In the genomic region with DNA sequence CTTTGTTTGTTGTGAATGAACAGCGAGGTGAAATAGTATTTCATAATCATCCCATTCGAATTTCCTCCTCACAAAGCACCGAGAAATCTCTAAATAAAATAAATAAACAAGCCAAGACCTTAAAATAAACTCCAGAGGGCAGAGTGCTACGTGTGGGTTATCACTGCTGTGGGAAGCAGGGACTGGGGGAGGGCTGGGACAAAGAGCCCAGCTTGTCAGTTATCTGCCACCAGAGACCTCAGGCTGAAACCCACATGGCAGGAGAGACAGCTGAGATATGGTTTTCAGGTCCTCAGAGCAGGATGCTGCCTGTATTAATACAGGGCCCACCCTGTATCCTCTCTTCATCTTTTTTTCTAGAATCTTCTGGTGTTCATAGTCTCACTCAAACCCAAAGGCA, we compare ENCODE assay signal across 28 mouse cellular contexts. TPM values are rescaled to one million over a fixed set of nuclear protein-coding genes. Genes with fewer than 3 reads are reported as not detected.
DNase-seq lines count a peak whose midpoint lies in the region; ATAC-seq and TF ChIP-seq lines count a peak whose summit lies in the region.
"Had no signal": no experiment of that assay in that cellular context is flagged by ENCODE, and none has a peak within 500 bp of the region (broad histone marks: within the 10 kb centered on the region; RNA-seq: fewer than 3 reads in every experiment).

No protein-coding gene starts in this region.

- no peak for ATAC-seq in heart, embryonic 14.5 days (ENCODE audit: insufficient number of reproducible peaks, insufficient read depth, low FRiP score, low read depth)
- ATAC-seq in heart, postnatal 0 days (ENCODE audit: insufficient read depth, low read depth) = no peak; the same call in 1 of the 2 replicates
- ATAC-seq in heart, embryonic 11.5 days (replicated peaks; ENCODE audit: insufficient number of reproducible peaks, low FRiP score, low TSS enrichment) = no peak
- ATAC-seq in megakaryocyte-erythroid progenitor cell, adult 5-6 weeks (replicated peaks; ENCODE audit: low FRiP score, low TSS enrichment, poor library complexity, severe bottlenecking) = peak; percentile 50; the same call in 1 of the 2 replicates
- ATAC-seq: forebrain, embryonic 14.5 days; forebrain, postnatal 0 days; hindbrain, embryonic 16.5 days; intestine, embryonic 15.5 days; Patski had no signal

- no peaks in the 10 kb centered on the region for H3K36me3 ChIP-seq in heart, adult 2 months (ENCODE audit: control insufficient read depth, insufficient read depth, low read length)
- H3K36me3 ChIP-seq in heart, embryonic 14.5 days (ENCODE audit: control insufficient read depth, insufficient read depth, low read length) = no peaks in the 10 kb centered on the region
- no peaks in the 10 kb centered on the region for H3K36me3 ChIP-seq in heart, postnatal 0 days (replicated peaks; ENCODE audit: control insufficient read depth, insufficient read depth, low read length)
- no peaks in the 10 kb centered on the region for H3K36me3 ChIP-seq in heart, embryonic 11.5 days (ENCODE audit: control insufficient read depth, insufficient read depth, low read length)
- H3K36me3 ChIP-seq: embryonic facial prominence, embryonic 12.5 days; embryonic facial prominence, embryonic 15.5 days; G1E; hindbrain, embryonic 10.5 days; hindbrain, embryonic 13.5 days; intestine, embryonic 15.5 days; kidney, embryonic 15.5 days had no signal

- intact Hi-C loops in heart, adult 2 months (cut with DNase I) = no loop called here
- intact Hi-C loops in heart, postnatal 25 days (cut with DNase I) = no loop called here

- 10% methylated on average over 4 of the region's 4 CpGs for WGBS in heart, adult 2 months
- WGBS in heart, embryonic 14.5 days = 14% methylated on average over 4 of the region's 4 CpGs
- 12% methylated on average over 4 of the region's 4 CpGs for WGBS in heart, postnatal 0 days
- WGBS in heart, embryonic 11.5 days (ENCODE audit: insufficient replicate concordance) = 14% methylated on average over 4 of the region's 4 CpGs

- peaks cover 5% of the 10 kb centered on the region for H3K4me1 ChIP-seq in heart, adult 2 months (ENCODE audit: control insufficient read depth, insufficient read depth, low read length)
- H3K4me1 ChIP-seq in heart, embryonic 14.5 days (ENCODE audit: control insufficient read depth in 2 of 2, insufficient read depth in 2 of 2, low read length in 2 of 2) = peaks cover 21 to 32% of the 10 kb centered on the region in 2 experiments
- peaks cover 31% of the 10 kb centered on the region for H3K4me1 ChIP-seq in heart, postnatal 0 days (ENCODE audit: control insufficient read depth, insufficient read depth)
- H3K4me1 ChIP-seq in heart, embryonic 11.5 days (ENCODE audit: control insufficient read depth, insufficient read depth, low read length) = peaks cover 22% of the 10 kb centered on the region
- H3K4me1 ChIP-seq: embryonic facial prominence, embryonic 12.5 days; intestine, embryonic 15.5 days had no signal

- TF ChIP-seq EP300 in heart, adult 2 months (IDR thresholded peaks at IDR 0.05; ENCODE audit: insufficient read depth, low read depth, low read length) = no peak
- no peak for TF ChIP-seq EP300 in heart, postnatal 0 days (IDR thresholded peaks at IDR 0.05; ENCODE audit: low read depth)

- TF ChIP-seq CTCF in heart, adult 2 months (IDR thresholded peaks at IDR 0.05) = 0 out of 2 replicates have a peak, but pooled peaks have one; percentile 24
- TF ChIP-seq CTCF in heart, postnatal 0 days (IDR thresholded peaks at IDR 0.05; ENCODE audit: low read depth) = no peak

- H3K79me2 ChIP-seq in heart, adult 2 months (replicated peaks; ENCODE audit: control insufficient read depth, insufficient read depth, low read length) = no peaks in the 10 kb centered on the region

- H3K9me3 ChIP-seq in heart, embryonic 14.5 days (ENCODE audit: control insufficient read depth, low read length) = no peaks in the 10 kb centered on the region
- no peaks in the 10 kb centered on the region for H3K9me3 ChIP-seq in heart, postnatal 0 days (replicated peaks; ENCODE audit: control insufficient read depth, low read length)
- no peaks in the 10 kb centered on the region for H3K9me3 ChIP-seq in heart, embryonic 11.5 days (replicated peaks; ENCODE audit: control insufficient read depth, low read length)
- H3K9me3 ChIP-seq: embryonic facial prominence, embryonic 12.5 days; embryonic facial prominence, embryonic 15.5 days; G1E; hindbrain, embryonic 10.5 days; hindbrain, embryonic 13.5 days; intestine, embryonic 15.5 days; kidney, embryonic 15.5 days had no signal

- H3K9ac ChIP-seq in heart, adult 2 months (ENCODE audit: low read depth, low read length) = no peak overlapping the region
- peak overlapping the region; percentile 21; the same call in 1 of the 2 replicates for H3K9ac ChIP-seq in heart, embryonic 14.5 days (ENCODE audit: low read length)
- no peak overlapping the region for H3K9ac ChIP-seq in heart, postnatal 0 days (replicated peaks; ENCODE audit: low read depth, low read length)
- no peak overlapping the region for H3K9ac ChIP-seq in heart, embryonic 11.5 days (ENCODE audit: low read depth, low read length)
- H3K9ac ChIP-seq: embryonic facial prominence, embryonic 12.5 days; embryonic facial prominence, embryonic 15.5 days; forebrain, postnatal 0 days; hindbrain, embryonic 13.5 days; intestine, embryonic 15.5 days; kidney, embryonic 15.5 days had no signal

- no peaks in the 10 kb centered on the region for H3K27me3 ChIP-seq in heart, adult 2 months (ENCODE audit: control insufficient read depth, insufficient read depth, low read length)
- no peaks in the 10 kb centered on the region for H3K27me3 ChIP-seq in heart, embryonic 14.5 days (ENCODE audit: control insufficient read depth, insufficient read depth, low read length)
- H3K27me3 ChIP-seq in heart, postnatal 0 days (ENCODE audit: control insufficient read depth, insufficient read depth, low read length) = no peaks in the 10 kb centered on the region
- peaks cover 6% of the 10 kb centered on the region; the same call in 1 of the 2 replicates for H3K27me3 ChIP-seq in heart, embryonic 11.5 days (ENCODE audit: control insufficient read depth, insufficient read depth, low read length)
- H3K27me3 ChIP-seq: Patski had no signal

- TF ChIP-seq POLR2A in heart, adult 2 months (IDR thresholded peaks at IDR 0.05; ENCODE audit: insufficient read depth, low read depth, low read length) = no peak

- H3K4me3 ChIP-seq in heart, adult 2 months = no peak overlapping the region
- no peak overlapping the region for H3K4me3 ChIP-seq in heart, embryonic 14.5 days (ENCODE audit: control insufficient read depth in 1 of 2, insufficient read depth in 1 of 2, low read depth in 1 of 2, low read length in 2 of 2)
- H3K4me3 ChIP-seq in heart, postnatal 0 days (ENCODE audit: low read depth, low read length) = no peak overlapping the region
- no peak overlapping the region for H3K4me3 ChIP-seq in heart, embryonic 11.5 days (ENCODE audit: low read depth, low read length)
- H3K4me3 ChIP-seq: embryonic facial prominence, embryonic 12.5 days; embryonic facial prominence, embryonic 15.5 days; hindbrain, embryonic 10.5 days; hindbrain, embryonic 13.5 days; intestine, embryonic 15.5 days; kidney, embryonic 15.5 days had no signal

- H3K27ac ChIP-seq in heart, adult 2 months = no peak overlapping the region
- H3K27ac ChIP-seq in heart, embryonic 14.5 days (replicated peaks in 1 of 2; ENCODE audit: control insufficient read depth in 1 of 2, insufficient read depth in 1 of 2, low read depth in 2 of 2, low read length in 2 of 2) = peak overlapping the region in 1 of 2 experiments; percentile 29; a peak in 2 of 4 replicates
- peak overlapping the region; percentile 34; the same call in 1 of the 2 replicates for H3K27ac ChIP-seq in heart, postnatal 0 days (ENCODE audit: low read depth)
- H3K27ac ChIP-seq in heart, embryonic 11.5 days (ENCODE audit: low read depth, low read length) = no peak overlapping the region
- H3K27ac ChIP-seq: embryonic facial prominence, embryonic 12.5 days; embryonic facial prominence, embryonic 15.5 days; hindbrain, embryonic 10.5 days; hindbrain, embryonic 13.5 days; intestine, embryonic 15.5 days; kidney, embryonic 15.5 days had no signal

- DNase-seq in heart, adult 2 months = no peak
- no peak for DNase-seq in heart, postnatal 25 days (ENCODE audit: low spot score)
- no peak for DNase-seq in heart, adult 11 months
- no peak for DNase-seq in heart, postnatal 0 days (ENCODE audit: low spot score)
- DNase-seq in Muller cell, postnatal 12 days (ENCODE audit: inconsistent ontology term) = no peak
- DNase-seq: adrenal gland, postnatal 10 days; adrenal gland, postnatal 36 days; cerebellum, adult 18-20 months; cerebellum, adult 9-10 months; cerebellum, postnatal 14 days; forebrain, postnatal 0 days; gastrocnemius, postnatal 25 days; heart, postnatal 10 days; kidney, adult 11 months; kidney, adult 8-10 months had no signal

- no peak overlapping the region for H3K4me2 ChIP-seq in heart, embryonic 14.5 days (ENCODE audit: low read length)
- H3K4me2 ChIP-seq in heart, postnatal 0 days (ENCODE audit: low read depth, low read length) = no peak overlapping the region
- no peak overlapping the region for H3K4me2 ChIP-seq in heart, embryonic 11.5 days
- H3K4me2 ChIP-seq: embryonic facial prominence, embryonic 12.5 days; embryonic facial prominence, embryonic 15.5 days; hindbrain, embryonic 13.5 days; intestine, embryonic 15.5 days; kidney, embryonic 15.5 days had no signal

RNA-seq across cellular contexts. Expression of a gene that starts 9.2 kb away (rescaled TPM):
- 10 to 100 TPM; 42.5 to 47.0 TPM for total RNA-seq in heart, adult 2 months (2021)
- 21.2 and 22.4 TPM in 2 replicates for polyA plus RNA-seq in heart, adult 2 months (2012; rRNA removed)
- 10 to 100 TPM; 42.1 to 44.7 TPM for total RNA-seq in heart, postnatal 25 days (2021)
- 24.6 and 26.6 TPM in 2 replicates for polyA plus RNA-seq in heart, embryonic 14.5 days (2014; fragmentation: Nextera tagmentation; extraction: Ambion mirVana)
- total RNA-seq in heart, postnatal 0 days (2014; rRNA removed; ENCODE audit: low replicate concordance) = 42.6 and 45.4 TPM in 2 replicates
- 13.7 and 16.4 TPM in 2 replicates for polyA plus RNA-seq in heart, postnatal 0 days (2015; fragmentation: Nextera tagmentation; extraction: Ambion mirVana)
- 15.1 and 19.9 TPM in 2 replicates for polyA plus RNA-seq in heart, embryonic 11.5 days (2014; fragmentation: Nextera tagmentation; extraction: Ambion mirVana)
- total RNA-seq in megakaryocyte-erythroid progenitor cell, adult 5-6 weeks (2014; fragmentation: Nextera tagmentation) = 0.55 and 0.96 TPM in 2 replicates
- 0.27 and 0.75 TPM in 2 replicates for total RNA-seq in megakaryocyte-erythroid progenitor cell, adult 5-6 weeks (2017)

Comparison
In these comparisons a context has a peak if more than half of its experiments do, and no peak if none do; other contexts are left out.
1. RNA of a gene that starts 9.2 kb away (total RNA-seq): 42.5 to 47.0 TPM in heart, adult 2 months, 42.1 to 44.7 TPM in heart, postnatal 25 days and 42.6 to 45.4 TPM in heart, postnatal 0 days; 0.27 to 0.96 TPM in megakaryocyte-erythroid progenitor cell, adult 5-6 weeks; every median in the first group is over 10 times any median in the second.